Mouse (Mus musculus) MEL (cell line): ENCODE measurements at regions not wholly inside any gene's neighbourhood (a gene's known extent, or its start where the extent isn't known, plus 50 kb on each side); places are given as distances from the start of the nearest gene placed in this dataset.

Source experiments
- DNase-seq: peaks from one replicate; pipeline ENCODE4 v3.0.0; 2011; ENCODE audit warnings: low read depth, low spot score
- H3K27ac ChIP-seq: 2 replicates; pipeline ENCODE4 v1.5.1; 2012; ENCODE audit warnings: low read depth, mild to moderate bottlenecking, control low read depth, low read length, moderate library complexity; ENCODE audit not compliant: control insufficient read depth
- H3K27me3 ChIP-seq, 2 experiments: fragments of 150-350 bp in 1 of 2; sonication (generic) in 1 of 2; 2 replicates each; pipeline ENCODE4 v1.6.1; 2012; ENCODE audit warnings: low read length in 2 of 2, mild to moderate bottlenecking in 2 of 2, improper control_type of control experiment in 1 of 2, moderate library complexity in 1 of 2; ENCODE audit not compliant: insufficient read depth in 2 of 2, control insufficient read depth in 1 of 2
- H3K36me3 ChIP-seq, 2 experiments: 2 replicates each; pipeline ENCODE4 v1.6.1; 2012 to 2014; ENCODE audit warnings: low read length in 2 of 2, improper control_type of control experiment in 1 of 2, inconsistent platforms in 1 of 2, mild to moderate bottlenecking in 1 of 2; ENCODE audit not compliant: insufficient read depth in 2 of 2, control insufficient read depth in 1 of 2
- H3K4me1 ChIP-seq, 2 experiments: fragments of 150-350 bp in 1 of 2; sonication (generic) in 1 of 2; 2 replicates each; pipeline ENCODE4 v1.6.1; 2012; ENCODE audit warnings: low read length in 2 of 2, improper control_type of control experiment in 1 of 2, mild to moderate bottlenecking in 1 of 2; ENCODE audit not compliant: insufficient read depth in 2 of 2, control insufficient read depth in 1 of 2
- H3K4me3 ChIP-seq, 2 experiments: fragments of 150-350 bp in 1 of 2; sonication (generic) in 1 of 2; 2 replicates each; pipeline ENCODE4 v1.5.1; 2012; ENCODE audit warnings: low read depth in 2 of 2, low read length in 2 of 2, mild to moderate bottlenecking in 2 of 2, moderate library complexity in 2 of 2, control low read depth in 1 of 2, improper control_type of control experiment in 1 of 2; ENCODE audit not compliant: control insufficient read depth in 1 of 2, insufficient read depth in 1 of 2
- H3K79me2 ChIP-seq: 2 replicates; pipeline ENCODE4 v1.6.1; 2012; ENCODE audit warnings: mild to moderate bottlenecking, low read length, moderate library complexity; ENCODE audit not compliant: control insufficient read depth, poor library complexity, insufficient read depth
- H3K9ac ChIP-seq: 2 replicates; pipeline ENCODE4 v1.6.1; 2012; ENCODE audit warnings: low read depth, mild to moderate bottlenecking, control low read depth, low read length, moderate library complexity; ENCODE audit not compliant: control insufficient read depth, poor library complexity, severe bottlenecking
- H3K9me3 ChIP-seq: fragments of 150-350 bp; sonication (generic); replicated peaks from 2 replicates; pipeline ENCODE4 v1.6.1; 2012; ENCODE audit warnings: mild to moderate bottlenecking, low read length, improper control_type of control experiment, moderate library complexity; ENCODE audit not compliant: insufficient read depth
- MAZ ChIP-seq: IDR thresholded peaks from 2 replicates; pipeline ENCODE4 v1.6.1; 2012; ENCODE audit warnings: low read depth, mild to moderate bottlenecking, inconsistent platforms, low read length, improper control_type of control experiment
- MXI1 ChIP-seq: IDR thresholded peaks from 2 replicates; pipeline ENCODE4 v1.6.1; 2011; ENCODE audit warnings: mild to moderate bottlenecking, low read depth, low read length, improper control_type of control experiment
- RCOR1 ChIP-seq: IDR thresholded peaks from 2 replicates; pipeline ENCODE4 v1.6.1; 2012; ENCODE audit warnings: low read depth, mild to moderate bottlenecking, inconsistent platforms, low read length, improper control_type of control experiment
- TCF12 ChIP-seq: IDR thresholded peaks from 2 replicates; pipeline ENCODE4 v1.6.1; 2014; ENCODE audit warnings: low read depth, mild to moderate bottlenecking, inconsistent platforms, low read length, improper control_type of control experiment, moderate library complexity

DNA sequence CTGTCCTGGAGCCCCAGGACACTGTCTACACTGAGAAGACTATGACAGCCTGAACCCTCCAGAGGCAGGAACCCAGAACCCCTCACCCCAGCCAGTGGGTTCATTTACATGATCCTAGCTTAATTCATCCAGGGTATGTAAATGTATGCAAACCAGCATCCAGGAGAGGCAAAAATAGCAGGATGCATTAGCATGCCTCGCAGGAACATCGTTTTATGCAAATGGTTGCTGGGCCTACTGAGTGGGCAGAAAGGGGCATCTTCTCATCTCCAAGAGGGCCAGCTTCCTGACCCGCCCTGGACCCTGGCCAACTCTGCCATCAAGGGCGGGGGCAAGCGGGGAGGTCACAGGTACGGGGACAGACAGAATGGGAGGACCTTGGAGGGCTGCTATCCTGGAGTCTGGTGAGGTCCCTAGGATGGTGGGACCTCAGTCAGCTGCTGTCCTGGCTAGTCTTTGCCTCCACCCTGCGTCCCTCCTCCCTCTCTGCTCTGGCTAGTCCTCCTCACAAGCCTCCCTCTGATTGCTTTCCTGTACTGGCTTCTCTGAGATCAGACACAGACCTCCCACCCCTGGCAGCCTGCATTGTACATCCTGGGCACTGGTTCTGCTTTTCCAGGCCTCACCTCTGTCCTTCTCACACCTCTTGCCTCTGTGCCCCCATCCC lies 52.2 kb upstream of the Gm26897 start:
- DNase-seq: no peak

DNA sequence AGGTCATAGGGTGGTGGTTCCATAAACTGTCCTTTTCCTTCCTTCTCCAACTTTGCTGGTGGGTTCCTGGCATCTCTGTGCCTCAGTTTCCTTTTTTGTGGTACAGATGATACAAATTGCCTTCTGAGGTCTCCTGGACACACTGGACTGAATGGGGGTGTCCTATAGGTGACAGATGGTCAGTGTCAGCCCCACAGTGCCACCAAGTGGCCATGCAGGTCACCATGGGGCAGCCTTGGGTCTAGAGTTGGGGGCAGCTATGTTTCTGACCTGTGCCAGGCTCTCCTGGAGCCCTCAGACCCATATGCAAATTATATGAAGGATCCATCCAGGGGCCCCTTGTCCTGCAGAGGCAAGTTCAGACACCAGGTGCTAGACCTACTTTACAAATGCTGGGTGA lies 50.8 kb upstream of the Gm26897 start:
- no peak for DNase-seq
- Histone ChIP-seq H3K27me3 (no peaks in the 10 kb centered on the region), H3K9me3 (no peaks in the 10 kb centered on the region), H3K79me2 (no peaks in the 10 kb centered on the region), H3K9ac (no peak overlapping the region), H3K36me3 (no peaks in the 10 kb centered on the region), H3K4me3 (no peak overlapping the region), H3K4me1 (no peaks in the 10 kb centered on the region), H3K27ac (no peak overlapping the region)
- TF ChIP-seq TCF12 (no peak), MAZ (no peak), RCOR1 (no peak)

More for the DNA sequence above, 52.2 kb upstream of the Gm26897 start:
- Histone ChIP-seq H3K9me3 (no peaks in the 10 kb centered on the region), H3K4me3 (no peak overlapping the region), H3K9ac (no peak overlapping the region), H3K27ac (no peak overlapping the region), H3K4me1 (no peaks in the 10 kb centered on the region), H3K79me2 (no peaks in the 10 kb centered on the region), H3K27me3 (no peaks in the 10 kb centered on the region), H3K36me3 (no peaks in the 10 kb centered on the region)
- TF ChIP-seq MXI1: no peak
